In the genomic region with DNA sequence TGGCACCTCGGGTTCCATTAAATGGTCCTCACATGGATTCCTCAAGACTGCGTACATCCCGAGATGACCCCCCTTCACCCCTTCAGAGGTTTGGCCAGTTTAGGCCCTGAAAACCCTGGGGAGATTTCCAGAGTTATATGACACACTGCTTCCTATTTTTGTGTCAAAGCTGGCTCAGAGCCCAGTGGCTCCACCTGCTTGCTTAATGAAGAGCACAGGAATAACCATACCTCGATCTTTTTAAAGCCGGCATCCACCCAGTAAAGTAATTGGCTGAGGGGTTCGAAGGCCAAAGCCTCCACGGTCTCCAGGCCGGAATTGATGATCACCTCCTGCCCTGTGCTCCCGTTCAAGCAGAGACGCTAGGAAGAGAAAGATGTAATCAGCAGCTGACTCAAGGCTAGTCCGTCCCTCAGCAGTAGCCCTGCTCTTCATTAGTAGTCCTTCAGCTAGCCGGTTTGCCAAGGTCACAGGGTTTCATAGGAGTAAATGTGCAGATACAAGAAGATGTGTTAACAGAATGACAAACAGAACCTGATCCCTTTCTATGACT, we compare ENCODE assay signal across 18 mouse cellular contexts.
DNase-seq lines count a peak whose midpoint lies in the region; ATAC-seq lines count a peak whose summit lies in the region.
"Had no signal": no experiment of that assay in that cellular context is flagged by ENCODE, and none has a peak within 500 bp of the region (broad histone marks: within the 10 kb centered on the region; RNA-seq: fewer than 3 reads in every experiment).

No protein-coding gene starts in this region.

- peak; percentile 81 for DNase-seq in cerebellum, adult 11 months
- peak; percentile 79 to 82 for DNase-seq in cerebellum, postnatal 10 days
- no peak for DNase-seq in thymus, postnatal 36 days
- DNase-seq in left cerebral cortex, adult 11 months (ENCODE audit: low spot score) = no peak
- DNase-seq: gastrocnemius, postnatal 25 days; layer of hippocampus, adult 9-11 months had no signal

- no peaks in the 10 kb centered on the region for H3K27me3 ChIP-seq in hindbrain, embryonic 15.5 days
- no peaks in the 10 kb centered on the region for H3K27me3 ChIP-seq in hindbrain, embryonic 12.5 days
- 0 out of 2 replicates have a peak, but pooled peaks cover 3% of the 10 kb centered on the region for H3K27me3 ChIP-seq in midbrain, embryonic 13.5 days
- H3K27me3 ChIP-seq in midbrain, embryonic 16.5 days (ENCODE audit: control insufficient read depth, insufficient read depth, low read depth, low read length) = no peaks in the 10 kb centered on the region
- H3K27me3 ChIP-seq: embryonic facial prominence, embryonic 12.5 days; liver, embryonic 15.5 days had no signal

- H3K4me2 ChIP-seq in hindbrain, embryonic 15.5 days = no peak overlapping the region
- no peak overlapping the region for H3K4me2 ChIP-seq in hindbrain, embryonic 12.5 days (replicated peaks)
- H3K4me2 ChIP-seq in midbrain, embryonic 13.5 days (replicated peaks) = no peak overlapping the region
- no peak overlapping the region for H3K4me2 ChIP-seq in midbrain, embryonic 16.5 days (ENCODE audit: low read length)
- H3K4me2 ChIP-seq: embryonic facial prominence, embryonic 12.5 days; forebrain, embryonic 12.5 days; heart, embryonic 13.5 days; liver, embryonic 15.5 days had no signal

- H3K9ac ChIP-seq in hindbrain, embryonic 15.5 days = no peak overlapping the region
- H3K9ac ChIP-seq in hindbrain, embryonic 12.5 days = no peak overlapping the region
- no peak overlapping the region for H3K9ac ChIP-seq in midbrain, embryonic 13.5 days (replicated peaks)
- no peak overlapping the region for H3K9ac ChIP-seq in midbrain, embryonic 16.5 days (ENCODE audit: low read depth, low read length)
- H3K9ac ChIP-seq: embryonic facial prominence, embryonic 12.5 days; forebrain, embryonic 12.5 days; heart, embryonic 13.5 days; liver, embryonic 15.5 days had no signal

- H3K9me3 ChIP-seq in hindbrain, embryonic 15.5 days = no peaks in the 10 kb centered on the region
- H3K9me3 ChIP-seq in hindbrain, embryonic 12.5 days (replicated peaks) = no peaks in the 10 kb centered on the region
- H3K9me3 ChIP-seq in midbrain, embryonic 13.5 days = no peaks in the 10 kb centered on the region
- H3K9me3 ChIP-seq in midbrain, embryonic 16.5 days (replicated peaks; ENCODE audit: control insufficient read depth, low read length, poor library complexity, severe bottlenecking) = no peaks in the 10 kb centered on the region
- H3K9me3 ChIP-seq: embryonic facial prominence, embryonic 12.5 days; forebrain, embryonic 12.5 days; heart, embryonic 13.5 days; limb, embryonic 10.5 days; liver, embryonic 15.5 days had no signal

- peaks cover 26% of the 10 kb centered on the region for H3K4me1 ChIP-seq in hindbrain, embryonic 15.5 days (replicated peaks)
- peaks cover 12% of the 10 kb centered on the region for H3K4me1 ChIP-seq in hindbrain, embryonic 12.5 days
- H3K4me1 ChIP-seq in midbrain, embryonic 13.5 days (replicated peaks) = peaks cover 19% of the 10 kb centered on the region
- H3K4me1 ChIP-seq in midbrain, embryonic 16.5 days (ENCODE audit: control insufficient read depth, insufficient read depth, low read length) = peaks cover 10% of the 10 kb centered on the region
- H3K4me1 ChIP-seq: liver, embryonic 15.5 days had no signal

- no peaks in the 10 kb centered on the region; the same call in 1 of the 2 replicates for H3K36me3 ChIP-seq in hindbrain, embryonic 15.5 days
- peaks cover 4% of the 10 kb centered on the region; the same call in 1 of the 2 replicates for H3K36me3 ChIP-seq in hindbrain, embryonic 12.5 days
- no peaks in the 10 kb centered on the region for H3K36me3 ChIP-seq in midbrain, embryonic 13.5 days
- no peaks in the 10 kb centered on the region; the same call in 1 of the 2 replicates for H3K36me3 ChIP-seq in midbrain, embryonic 16.5 days (ENCODE audit: control insufficient read depth, insufficient read depth, low read length)
- H3K36me3 ChIP-seq: embryonic facial prominence, embryonic 12.5 days; forebrain, embryonic 12.5 days; heart, embryonic 13.5 days; liver, embryonic 15.5 days had no signal

- 62% methylated on average over 12 of the region's 12 CpGs for WGBS in hindbrain, embryonic 15.5 days
- WGBS in hindbrain, embryonic 12.5 days = 74% methylated on average over 12 of the region's 12 CpGs
- 77% methylated on average over 12 of the region's 12 CpGs for WGBS in midbrain, embryonic 13.5 days
- WGBS in midbrain, embryonic 16.5 days = 67% methylated on average over 12 of the region's 12 CpGs

- ATAC-seq in hindbrain, embryonic 15.5 days (ENCODE audit: low FRiP score, low read depth) = no peak
- no peak for ATAC-seq in hindbrain, embryonic 12.5 days (ENCODE audit: low FRiP score)
- no peak for ATAC-seq in midbrain, embryonic 13.5 days
- ATAC-seq in midbrain, embryonic 16.5 days = no peak
- ATAC-seq: CD4-positive, CD25-positive, alpha-beta regulatory T cell, adult 4 months; inflammation-experienced regulatory T-cells, adult 6 months had no signal

- H3K4me3 ChIP-seq in hindbrain, embryonic 15.5 days = no peak overlapping the region
- no peak overlapping the region for H3K4me3 ChIP-seq in hindbrain, embryonic 12.5 days
- no peak overlapping the region for H3K4me3 ChIP-seq in midbrain, embryonic 13.5 days (replicated peaks)
- no peak overlapping the region for H3K4me3 ChIP-seq in midbrain, embryonic 16.5 days (ENCODE audit: low read depth, low read length)
- H3K4me3 ChIP-seq: embryonic facial prominence, embryonic 12.5 days; forebrain, embryonic 12.5 days; heart, embryonic 13.5 days; limb, embryonic 10.5 days; liver, embryonic 15.5 days had no signal

- peak overlapping the region; percentile 4; the same call in 1 of the 2 replicates for H3K27ac ChIP-seq in hindbrain, embryonic 15.5 days (replicated peaks)
- no peak overlapping the region for H3K27ac ChIP-seq in hindbrain, embryonic 12.5 days
- H3K27ac ChIP-seq in midbrain, embryonic 13.5 days = peak overlapping the region; percentile 27; the same call in 1 of the 2 replicates
- no peak overlapping the region for H3K27ac ChIP-seq in midbrain, embryonic 16.5 days (ENCODE audit: low read length)
- H3K27ac ChIP-seq: embryonic facial prominence, embryonic 12.5 days; forebrain, embryonic 12.5 days; heart, embryonic 13.5 days; limb, embryonic 10.5 days; liver, embryonic 15.5 days; macrophage had no signal

Comparison
In these comparisons a context has a peak if more than half of its experiments do, and no peak if none do; other contexts are left out.
1. H3K27ac ChIP-seq: peak in hindbrain, embryonic 15.5 days (single experiment) and midbrain, embryonic 13.5 days (single experiment); none in hindbrain, embryonic 12.5 days (single experiment) and midbrain, embryonic 16.5 days (single experiment).
2. DNase-seq: peak in cerebellum, adult 11 months (single experiment) and cerebellum, postnatal 10 days (2 of 2); none in thymus, postnatal 36 days (0 of 2) and left cerebral cortex, adult 11 months (single experiment).